Mouse (Mus musculus): ENCODE measurements around the gene Gm48551. TPM values are rescaled to one million over a fixed set of nuclear protein-coding genes. Genes with fewer than 3 reads are reported as not detected.

Gm48551 gene
- 3.1 and 5.6 TPM in 2 replicates for total RNA-seq (2017)

DNA sequence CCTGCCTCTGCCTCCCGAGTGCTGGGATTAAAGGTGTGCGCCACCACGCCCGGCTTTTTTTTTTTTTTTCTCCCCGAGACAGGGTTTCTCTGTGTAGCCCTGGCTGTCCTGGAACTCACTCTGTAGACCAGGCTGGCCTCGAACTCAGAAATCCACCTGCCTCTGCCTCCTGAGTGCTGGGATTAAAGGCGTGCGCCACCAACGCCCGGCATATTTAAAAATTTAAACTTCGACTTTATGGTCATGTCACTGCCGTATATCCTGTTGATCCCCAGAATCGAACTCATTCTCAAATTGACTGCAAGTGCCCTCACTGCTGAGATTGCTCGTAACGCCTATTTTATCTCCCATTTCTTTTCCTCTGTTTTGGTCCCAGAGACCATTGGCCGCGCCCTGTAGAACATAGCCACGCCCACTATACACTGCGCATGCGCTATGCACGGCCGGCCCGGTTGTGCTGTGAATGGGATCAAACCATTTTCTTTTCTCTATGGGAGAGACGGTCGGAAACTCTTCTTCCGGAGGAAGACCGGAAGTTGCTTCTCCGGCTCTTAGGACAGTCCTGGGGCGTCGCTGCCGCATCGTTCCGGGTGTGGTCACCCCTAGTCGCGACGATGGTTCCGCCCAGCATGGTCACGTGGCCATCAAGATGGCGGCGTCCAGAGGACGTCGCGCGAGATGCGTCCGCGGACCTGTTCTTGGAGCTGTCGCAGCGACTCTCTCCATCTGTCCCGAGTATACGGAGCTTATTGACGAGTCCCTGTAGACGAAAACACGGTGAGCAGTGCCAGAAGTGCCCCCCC is at the start of gene Gm48551, which contains the start of gene Dohh:
Gene Gm48551 (plus strand): TSS at position 665 of the 803 bp plus-strand sequence.
Gene Dohh (plus strand): TSS at position 627 of the 803 bp plus-strand sequence.
- ATAC-seq (ENCODE audit: extremely low read depth, insufficient number of reproducible peaks, low FRiP score, poor library complexity, severe bottlenecking), result peak; percentile 95

DNA sequence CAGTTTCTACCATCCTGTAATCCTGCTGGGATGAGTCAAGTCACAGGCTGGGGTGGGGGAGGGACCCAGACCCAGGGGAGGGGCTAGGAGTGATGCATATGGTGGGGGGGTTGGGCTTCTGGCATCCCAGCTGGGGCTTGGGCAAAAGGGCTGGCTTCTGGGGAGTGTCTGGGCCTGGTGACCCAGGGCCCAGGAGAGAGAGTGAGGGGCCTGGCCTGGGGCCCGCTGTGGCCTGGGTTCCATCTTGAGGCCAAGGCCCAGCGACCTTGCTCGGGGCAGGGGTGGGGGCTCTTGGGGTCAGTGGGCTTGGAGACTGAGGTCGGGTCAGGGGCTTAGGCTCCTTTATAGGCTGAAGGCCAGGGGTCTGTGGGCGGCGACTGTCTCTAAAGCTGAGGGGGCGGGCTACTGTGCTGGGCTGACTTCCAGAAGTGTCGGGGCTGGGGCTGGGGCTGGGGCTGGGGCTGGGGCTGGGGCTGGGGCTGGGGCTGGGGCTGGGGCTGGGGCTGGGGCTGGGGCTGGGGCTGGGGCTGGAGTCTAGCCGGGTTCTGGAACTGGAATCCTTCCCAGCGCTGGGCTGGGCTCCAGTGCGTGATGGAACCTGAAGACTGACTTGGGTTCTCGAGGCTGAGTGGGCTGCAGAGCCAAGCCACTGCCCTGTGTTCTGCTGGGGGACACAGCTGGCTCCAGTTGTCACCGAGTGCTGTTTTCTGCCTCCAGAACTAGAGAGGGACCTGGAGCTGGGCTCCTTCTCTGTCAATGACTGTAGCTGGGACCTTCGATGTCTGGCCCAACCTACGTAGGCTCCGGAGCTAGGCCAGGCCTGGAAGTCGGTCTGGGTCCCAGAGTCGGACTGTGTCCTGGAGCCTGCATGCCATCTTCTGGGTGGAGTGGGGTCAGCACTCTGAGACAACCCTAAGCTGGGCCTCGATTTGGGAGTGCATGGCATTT is 48.6 kb upstream of the Gm48551 start:
- no peak for ATAC-seq (ENCODE audit: extremely low read depth, insufficient number of reproducible peaks, low FRiP score, poor library complexity, severe bottlenecking)

DNA sequence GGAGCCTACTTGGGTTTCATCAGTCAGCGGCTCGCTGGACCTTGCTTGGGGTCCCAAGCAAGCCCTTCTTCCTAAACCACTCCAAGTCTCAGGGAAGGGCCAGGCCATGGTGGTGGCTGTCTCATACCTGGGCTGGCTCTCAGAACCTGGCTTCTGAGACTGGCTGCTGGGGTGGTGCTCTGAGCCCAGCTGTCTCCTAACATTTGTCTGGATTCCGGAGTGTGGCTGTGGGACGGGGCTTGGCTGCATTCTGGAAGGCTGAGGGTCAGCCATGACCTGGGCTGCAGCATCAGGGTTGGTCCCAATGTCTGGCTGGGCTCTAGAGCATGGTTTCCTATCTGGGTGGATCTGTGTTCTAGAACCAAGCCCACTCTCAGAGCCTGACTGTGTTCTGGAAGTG is 47.7 kb upstream of the Gm48551 start:
- no peak for ATAC-seq (ENCODE audit: extremely low read depth, insufficient number of reproducible peaks, low FRiP score, poor library complexity, severe bottlenecking)

DNA sequence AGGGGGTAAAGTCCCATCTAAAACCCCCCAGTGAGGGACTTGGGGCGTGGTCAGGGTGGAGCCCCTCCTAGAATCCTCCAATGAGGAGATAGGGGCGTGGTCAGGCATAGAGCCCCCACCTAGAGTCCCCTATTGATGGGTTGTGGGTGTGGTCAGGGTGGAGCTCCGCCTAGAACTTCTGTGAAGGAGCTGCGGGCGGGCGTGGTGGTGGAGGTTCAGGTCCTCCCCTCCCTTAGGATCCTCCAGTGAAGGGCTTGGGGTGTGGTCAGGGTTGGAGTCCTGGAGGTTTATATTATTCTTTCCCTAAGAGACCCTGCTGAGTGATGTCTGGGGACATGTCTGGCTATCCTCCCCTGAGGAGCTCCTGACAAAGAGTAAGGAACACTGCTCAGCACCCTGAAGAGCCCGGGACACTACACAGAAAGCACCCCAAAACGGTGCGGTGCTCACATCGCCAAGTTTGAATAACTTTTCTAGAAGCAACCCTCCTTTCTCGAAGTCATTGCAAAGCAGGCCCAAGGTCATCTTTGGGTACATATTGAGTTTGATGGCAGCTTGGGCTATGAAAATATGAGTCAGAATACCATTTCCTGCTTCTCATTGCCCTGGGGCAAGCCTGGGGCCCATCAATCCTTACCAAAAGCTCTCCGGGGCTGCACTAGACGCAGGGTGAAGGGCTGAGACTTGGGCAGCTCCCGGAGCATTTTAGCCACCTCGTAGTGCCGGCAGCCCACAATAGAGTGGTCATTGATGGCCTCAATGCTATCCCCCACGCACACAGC is 43.5 kb upstream of the Gm48551 start:
- no peak for ATAC-seq (ENCODE audit: extremely low read depth, insufficient number of reproducible peaks, low FRiP score, poor library complexity, severe bottlenecking)

DNA sequence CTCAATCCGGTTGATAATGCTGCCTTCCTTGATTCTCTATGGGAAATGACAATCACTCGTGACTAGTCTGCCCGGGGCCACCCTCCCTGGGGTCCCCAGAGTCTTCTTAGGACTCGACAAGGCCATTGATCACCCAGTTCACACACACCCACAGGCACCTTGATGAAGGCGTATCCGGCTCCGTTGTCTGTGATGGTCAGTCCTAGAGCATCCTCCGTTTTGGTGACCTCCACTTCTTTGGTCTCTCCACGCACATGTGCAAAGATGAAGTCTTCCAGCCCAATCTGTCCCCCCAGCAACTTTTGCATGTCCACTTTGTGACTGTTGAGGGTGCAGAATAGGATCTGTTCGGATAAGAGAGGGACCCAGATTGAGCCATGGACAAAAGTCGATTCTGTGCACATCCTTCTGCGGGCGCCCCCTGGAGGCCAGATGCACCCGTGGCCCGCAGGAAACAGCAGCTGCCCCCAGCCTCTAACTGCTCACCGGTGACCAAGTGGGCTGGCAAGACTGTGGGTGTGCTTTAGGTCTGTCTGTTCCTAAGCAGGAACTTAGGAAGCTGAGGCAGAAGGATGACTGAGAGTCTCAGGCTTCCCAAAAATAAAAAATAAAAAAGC is 42.8 kb upstream of the Gm48551 start:
- peak; percentile 47 for ATAC-seq (ENCODE audit: extremely low read depth, insufficient number of reproducible peaks, low FRiP score, poor library complexity, severe bottlenecking)

DNA sequence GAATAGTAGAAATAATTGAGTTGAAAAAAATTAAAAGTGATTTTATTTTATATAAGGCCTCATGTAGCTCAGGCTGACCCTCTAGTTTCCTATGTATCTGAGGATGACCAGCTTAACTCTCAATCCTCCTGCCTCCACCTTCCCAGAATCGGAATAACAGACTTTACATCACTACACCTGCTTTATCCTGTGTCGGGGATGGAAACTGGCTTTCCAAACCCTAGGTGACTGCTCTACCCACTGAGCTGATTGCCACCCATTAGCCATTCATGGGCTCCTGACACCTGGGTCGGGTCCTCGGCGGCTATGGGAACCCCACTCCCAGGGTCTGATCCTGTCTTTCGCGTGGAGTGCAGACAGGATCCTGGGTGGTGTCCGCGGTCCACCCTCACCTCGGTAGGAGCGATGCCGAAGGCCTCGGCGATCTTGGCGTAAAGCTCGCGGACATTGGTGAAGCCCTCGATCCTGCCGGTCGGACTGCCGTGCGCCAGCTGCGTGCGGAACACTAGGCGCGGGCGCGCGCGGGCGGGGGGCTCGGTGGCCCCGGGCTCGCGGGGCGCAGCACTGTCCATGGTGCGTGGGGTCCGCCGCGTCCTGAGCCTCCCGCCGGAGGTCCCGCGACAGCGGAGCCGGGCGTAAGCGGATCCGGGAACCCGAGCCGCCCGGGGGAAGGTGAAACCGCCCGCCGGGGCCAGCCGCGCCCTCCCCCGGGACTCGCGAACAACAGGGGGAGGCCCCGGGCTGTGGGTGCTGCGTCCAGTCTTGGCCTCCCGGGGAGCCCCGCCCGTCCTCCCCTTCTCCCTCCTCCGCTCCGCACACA is 41.4 kb upstream of the Gm48551 start, which contains the start of gene Gipc3:
Gene Gipc3 (minus strand): TSS at position 581 of the 820 bp plus-strand sequence.
- no peak for ATAC-seq (ENCODE audit: extremely low read depth, insufficient number of reproducible peaks, low FRiP score, poor library complexity, severe bottlenecking)

DNA sequence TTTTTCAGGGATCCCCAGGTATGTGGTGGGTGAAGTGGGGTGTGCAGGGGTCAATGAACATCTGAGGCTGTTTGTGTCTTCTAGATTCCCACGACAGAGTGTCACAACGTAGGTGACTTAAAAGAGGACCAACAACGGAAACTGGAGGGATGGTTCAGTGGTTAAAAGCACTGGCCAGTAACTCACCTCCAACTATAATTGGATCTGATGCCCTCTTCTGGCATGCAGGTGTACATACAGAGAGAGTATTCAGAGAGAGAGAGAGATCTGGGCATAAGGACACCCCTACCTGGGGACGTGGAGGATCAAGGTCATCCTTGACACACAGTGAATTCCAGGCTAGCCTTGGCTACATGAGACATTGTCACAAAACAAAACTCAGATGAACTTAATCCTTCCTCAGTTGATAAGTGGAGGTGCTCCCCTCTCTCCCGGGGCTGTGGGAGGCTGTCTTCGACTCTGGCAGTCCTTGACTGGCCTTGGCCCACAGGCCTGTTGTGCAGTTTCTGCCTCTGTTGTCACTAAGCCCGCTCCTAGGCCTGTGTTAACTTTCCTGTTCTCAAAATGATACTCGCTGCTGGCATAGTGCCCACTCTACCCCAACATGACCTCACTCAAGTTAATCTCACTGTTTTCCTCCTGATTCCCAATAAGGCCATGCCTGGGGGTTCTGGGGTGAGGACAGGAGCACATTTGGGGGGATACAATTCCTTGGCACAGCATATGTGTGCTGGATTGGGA is 39.7 kb upstream of the Gm48551 start:
- ATAC-seq (ENCODE audit: extremely low read depth, insufficient number of reproducible peaks, low FRiP score, poor library complexity, severe bottlenecking), result peak; percentile 37

DNA sequence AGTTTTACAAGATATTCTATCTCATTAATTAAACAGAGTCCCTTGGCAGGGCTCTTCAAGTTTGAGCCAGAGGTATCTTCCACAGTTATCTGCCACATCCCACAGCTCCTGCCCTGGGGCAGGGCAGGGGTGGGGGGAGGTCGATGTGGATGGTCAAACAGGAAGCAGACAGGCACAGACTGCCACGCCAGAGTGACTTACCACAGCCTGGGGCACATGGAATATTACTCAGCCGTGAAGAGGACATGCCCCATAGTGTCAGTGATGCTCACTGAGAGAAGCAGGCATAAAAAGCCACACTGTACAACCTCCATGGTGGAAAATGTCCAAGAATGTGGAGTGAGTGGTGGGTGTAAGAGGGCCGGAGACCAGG is 39.1 kb upstream of the Gm48551 start:
- ATAC-seq (ENCODE audit: extremely low read depth, insufficient number of reproducible peaks, low FRiP score, poor library complexity, severe bottlenecking), result no peak

DNA sequence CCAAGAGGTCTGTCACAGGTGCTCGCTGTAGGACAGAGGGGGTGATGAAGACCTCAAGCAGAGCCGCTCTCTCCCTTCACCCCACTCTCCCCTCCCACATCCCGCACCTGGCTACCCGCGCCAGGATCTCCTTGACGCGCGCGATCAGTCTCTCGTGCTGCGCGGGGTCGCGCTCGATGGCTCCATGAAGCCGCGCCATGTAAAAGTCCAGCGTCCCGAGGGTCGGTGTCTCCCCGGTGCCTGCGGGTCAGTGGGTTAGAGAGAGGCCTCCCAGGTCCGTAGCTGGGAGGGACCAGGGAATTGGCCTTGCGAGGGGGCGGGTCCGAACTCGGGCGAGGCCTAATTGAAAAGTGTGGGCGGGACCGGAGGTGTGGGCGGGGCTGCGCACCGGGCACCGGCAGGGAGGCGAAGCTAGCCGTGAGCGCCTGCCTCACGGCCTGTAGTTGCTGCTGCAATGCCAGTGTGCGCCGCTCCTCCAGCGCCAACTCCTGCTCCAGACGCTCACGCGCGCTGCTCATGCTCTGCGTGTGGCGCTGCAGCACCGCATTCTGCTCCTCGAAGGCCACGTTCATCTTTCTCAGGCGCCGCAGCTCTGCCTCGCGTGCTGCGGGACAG is 37.7 kb upstream of the Gm48551 start:
- no peak for ATAC-seq (ENCODE audit: extremely low read depth, insufficient number of reproducible peaks, low FRiP score, poor library complexity, severe bottlenecking)

DNA sequence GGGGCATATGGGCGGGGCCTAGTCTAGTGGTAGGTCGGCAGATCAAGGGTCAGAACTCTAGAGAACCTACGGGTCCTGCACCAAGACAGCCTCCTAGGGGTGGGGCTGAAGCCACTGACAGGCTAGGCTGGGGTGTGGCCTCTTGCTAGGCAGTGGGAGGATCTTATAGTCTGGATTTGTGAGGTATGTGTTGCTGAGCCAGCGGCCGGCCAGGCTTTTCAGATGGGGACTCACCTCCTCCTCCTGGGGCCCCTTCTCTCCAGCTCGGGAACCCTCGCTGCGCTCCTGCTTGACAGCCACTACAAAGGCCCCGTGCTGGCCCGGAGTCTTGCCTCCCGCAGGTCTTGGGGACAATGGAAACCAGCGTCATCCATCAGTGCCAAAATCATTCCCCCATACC is 35.1 kb upstream of the Gm48551 start:
- ATAC-seq (ENCODE audit: extremely low read depth, insufficient number of reproducible peaks, low FRiP score, poor library complexity, severe bottlenecking), result no peak

DNA sequence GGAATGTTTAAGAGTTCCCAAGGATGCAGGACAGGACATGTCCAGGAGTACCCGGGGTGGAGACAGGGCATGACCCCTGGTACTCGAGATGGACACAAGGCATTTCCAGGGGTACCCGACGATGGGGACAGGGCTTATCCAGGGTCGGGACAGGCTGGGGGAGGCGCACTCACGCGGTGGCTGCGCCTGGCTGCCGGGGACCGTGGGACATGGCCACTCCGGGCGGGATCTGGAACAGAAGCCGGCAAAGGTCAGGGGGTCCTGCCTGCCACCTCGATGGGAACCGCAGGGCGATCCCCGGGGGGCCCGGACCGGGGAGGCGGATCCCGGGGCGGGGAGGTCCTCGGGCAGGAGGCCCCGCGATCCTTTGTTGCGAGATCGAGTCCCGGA is 34.3 kb upstream of the Gm48551 start:
- no peak for ATAC-seq (ENCODE audit: extremely low read depth, insufficient number of reproducible peaks, low FRiP score, poor library complexity, severe bottlenecking)

DNA sequence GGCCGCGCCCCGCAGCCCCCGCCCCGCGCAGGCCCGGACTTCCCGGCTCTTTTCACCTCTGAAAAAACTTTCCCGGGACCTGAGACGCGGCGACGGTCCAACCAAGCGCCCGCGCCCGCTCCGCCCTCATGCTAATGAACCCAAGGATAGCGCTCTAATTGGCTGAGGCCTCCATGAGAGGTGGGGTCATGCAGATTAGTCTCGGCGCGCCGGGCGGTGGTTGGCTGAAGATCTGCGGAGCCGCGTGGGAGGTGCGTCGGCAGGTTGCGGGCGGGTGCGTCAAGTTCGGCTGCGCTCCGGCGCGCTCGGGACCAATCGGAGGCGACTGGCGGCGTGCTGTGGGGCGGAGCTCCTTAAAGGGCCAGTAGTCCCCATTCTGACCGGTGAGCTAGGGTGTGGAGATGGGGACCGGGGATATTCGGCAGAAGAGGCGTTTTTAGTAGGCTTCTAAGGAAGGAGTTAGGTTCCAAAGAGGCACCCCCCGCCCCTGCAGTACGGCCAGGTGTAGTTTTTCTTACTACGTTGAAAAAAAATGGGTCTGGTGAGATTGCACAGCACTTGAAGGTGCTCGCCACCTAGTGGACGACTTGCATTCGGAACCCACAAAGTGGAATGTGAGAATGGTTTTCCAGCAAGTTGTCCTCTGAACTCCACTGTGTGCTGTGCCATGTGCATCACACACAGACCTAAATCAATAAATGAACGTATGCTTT is 33.8 kb upstream of the Gm48551 start, which contains the start of gene Hmg20b:
Gene Hmg20b (minus strand): TSS at position 130 of the 713 bp plus-strand sequence.
- peak; percentile 94 for ATAC-seq (ENCODE audit: extremely low read depth, insufficient number of reproducible peaks, low FRiP score, poor library complexity, severe bottlenecking)

DNA sequence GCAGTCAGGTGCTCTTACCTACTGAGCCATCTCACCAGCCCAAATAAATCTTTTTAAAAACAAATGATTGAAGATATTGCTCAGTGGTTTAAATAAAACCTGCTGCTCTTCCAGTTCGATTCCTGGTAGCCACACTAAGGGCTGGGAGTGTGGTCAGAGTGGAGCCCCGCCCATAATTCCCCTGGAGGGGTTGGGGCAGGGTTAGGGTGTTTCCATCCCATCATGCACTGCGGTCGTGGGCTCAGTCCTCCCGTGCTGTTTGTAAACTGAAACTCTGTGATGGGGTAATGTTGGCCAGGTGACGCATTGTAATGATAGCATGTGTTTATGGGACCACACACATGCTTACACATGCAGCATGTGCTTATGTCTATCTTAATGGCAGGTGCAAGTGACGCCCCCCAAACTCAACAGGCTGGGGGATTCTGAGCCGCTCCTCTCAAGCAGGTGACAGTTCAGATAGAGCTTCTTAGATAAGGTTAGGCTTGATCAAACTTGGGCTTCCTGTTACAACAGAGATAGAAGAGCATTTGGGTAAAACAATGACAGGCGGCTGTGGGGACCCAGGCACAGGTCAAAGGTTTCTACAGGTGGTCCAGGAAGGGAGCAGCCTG is 32.5 kb upstream of the Gm48551 start:
- ATAC-seq (ENCODE audit: extremely low read depth, insufficient number of reproducible peaks, low FRiP score, poor library complexity, severe bottlenecking), result no peak

DNA sequence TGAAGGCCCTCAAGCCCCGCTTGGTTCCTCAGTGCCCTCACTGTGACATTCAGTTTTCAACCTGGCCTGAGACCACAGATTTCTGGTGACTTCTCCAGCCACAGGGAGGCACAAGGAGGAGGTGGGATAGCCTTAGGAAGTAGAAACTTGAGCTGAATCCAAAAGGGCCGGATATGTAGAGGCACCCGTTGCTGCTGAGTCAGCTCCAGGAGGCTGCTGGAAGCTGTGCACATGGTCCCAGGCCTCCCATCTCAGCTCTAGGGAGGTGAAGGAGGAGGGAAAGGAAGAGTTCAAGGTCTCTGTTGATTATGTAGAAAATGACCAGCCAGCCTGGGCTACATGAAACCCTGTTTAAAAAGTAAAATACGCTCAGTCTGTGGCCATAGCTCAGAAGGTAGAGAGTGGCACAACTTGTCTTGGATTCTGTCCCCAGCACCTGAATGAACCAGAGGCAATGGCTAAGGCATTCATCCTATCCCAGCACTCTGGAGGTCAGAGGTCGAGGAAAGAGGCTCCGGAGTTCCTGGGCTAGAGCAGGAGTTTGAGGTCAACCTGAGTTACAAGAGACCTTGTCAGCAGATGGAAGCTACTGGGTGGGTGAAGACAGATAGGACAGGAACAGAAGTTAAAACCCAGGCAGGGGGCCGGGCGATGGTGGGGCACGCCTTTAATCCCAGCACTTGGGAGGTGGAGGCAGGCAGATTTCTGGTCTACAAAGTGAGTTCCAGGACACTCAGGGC is 29.4 kb upstream of the Gm48551 start:
- ATAC-seq (ENCODE audit: extremely low read depth, insufficient number of reproducible peaks, low FRiP score, poor library complexity, severe bottlenecking), result no peak

DNA sequence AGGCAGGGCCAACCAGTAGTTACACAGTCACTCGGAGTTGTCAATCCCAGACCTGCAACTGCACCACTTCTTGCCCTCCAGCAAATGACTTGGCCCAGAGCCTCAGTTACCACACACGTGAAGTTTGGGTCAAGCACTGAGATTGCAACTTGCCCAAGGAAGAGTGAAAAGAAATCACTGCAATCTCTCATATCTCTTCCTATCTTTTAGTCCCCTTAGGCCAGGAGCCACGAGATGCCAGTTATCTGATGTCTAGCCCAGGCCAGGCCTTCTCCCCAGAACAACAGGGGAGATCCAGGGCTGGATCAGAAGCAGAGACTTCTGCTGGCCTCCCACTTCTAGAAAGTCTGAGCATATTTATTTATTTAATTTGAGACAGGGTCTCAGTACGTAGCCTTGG is 28.7 kb upstream of the Gm48551 start:
- no peak for ATAC-seq (ENCODE audit: extremely low read depth, insufficient number of reproducible peaks, low FRiP score, poor library complexity, severe bottlenecking)

Data from neutrophil, adult 5-6 weeks (primary cell).